8 mouse cellular contexts compared by ENCODE assay signal in genomic region chr16:17914307-17915249, GRCm38 (mm10). TPM values are rescaled to one million over a fixed set of nuclear protein-coding genes. Genes with fewer than 3 reads are reported as not detected.
A peak's percentile ranks its signal among the peaks of the same experiment; 100 is the strongest.
DNase-seq lines count a peak whose midpoint lies in the region; ATAC-seq and TF ChIP-seq lines count a peak whose summit lies in the region.

Gene Gsc2 (minus strand): TSS chr16:17915059.

- no peaks in the 10 kb centered on the region for H3K36me3 ChIP-seq in kidney, embryonic 16.5 days (ENCODE audit: insufficient read depth, low read length)
- H3K36me3 ChIP-seq in heart, postnatal 0 days (replicated peaks; ENCODE audit: control insufficient read depth, insufficient read depth, low read length): no peaks in the 10 kb centered on the region
- H3K36me3 ChIP-seq in liver, postnatal 0 days (replicated peaks; ENCODE audit: insufficient read depth, low read length): no peaks in the 10 kb centered on the region
- H3K36me3 ChIP-seq in stomach, embryonic 16.5 days (ENCODE audit: control insufficient read depth, insufficient read depth, low read length): no peaks in the 10 kb centered on the region

- no peaks in the 10 kb centered on the region for H3K9me3 ChIP-seq in kidney, embryonic 16.5 days (ENCODE audit: low read length)
- no peaks in the 10 kb centered on the region for H3K9me3 ChIP-seq in heart, postnatal 0 days (replicated peaks; ENCODE audit: control insufficient read depth, low read length)
- H3K9me3 ChIP-seq in liver, postnatal 0 days (ENCODE audit: low read length): no peaks in the 10 kb centered on the region
- no peaks in the 10 kb centered on the region for H3K9me3 ChIP-seq in stomach, embryonic 16.5 days (replicated peaks; ENCODE audit: control insufficient read depth, low read length)

- peak within 1 kb of the TSS; percentile 74 for H3K4me2 ChIP-seq in kidney, embryonic 16.5 days (replicated peaks; ENCODE audit: low read depth, low read length)
- H3K4me2 ChIP-seq in heart, postnatal 0 days (ENCODE audit: low read depth, low read length): peak within 1 kb of the TSS; percentile 56
- H3K4me2 ChIP-seq in liver, postnatal 0 days (ENCODE audit: low read depth, low read length): peak within 1 kb of the TSS; percentile 70
- peak within 1 kb of the TSS; percentile 74 for H3K4me2 ChIP-seq in stomach, embryonic 16.5 days (ENCODE audit: low read depth, low read length)

- H3K27ac ChIP-seq in kidney, embryonic 16.5 days (ENCODE audit: low read length): no peak within 1 kb of the TSS
- no peak within 1 kb of the TSS for H3K27ac ChIP-seq in heart, postnatal 0 days (ENCODE audit: low read depth)
- H3K27ac ChIP-seq in liver, postnatal 0 days (ENCODE audit: low read depth): no peak within 1 kb of the TSS
- H3K27ac ChIP-seq in stomach, embryonic 16.5 days (ENCODE audit: low read length): no peak within 1 kb of the TSS

- peak; percentile 11; the same call in 1 of the 2 replicates for ATAC-seq in kidney, embryonic 16.5 days (ENCODE audit: low FRiP score, low TSS enrichment)
- no peak for ATAC-seq in heart, postnatal 0 days (ENCODE audit: insufficient read depth, low read depth)
- no peak for ATAC-seq in liver, postnatal 0 days
- ATAC-seq in stomach, embryonic 16.5 days (ENCODE audit: insufficient read depth, low FRiP score): no peak
- no peak for ATAC-seq in frontal cortex, adult (ENCODE audit: low TSS enrichment)

- TF ChIP-seq CTCF in brain, embryonic 14.5 days (IDR thresholded peaks at IDR 0.05; ENCODE audit: borderline replicate concordance, extremely low read depth, insufficient read depth, insufficient read length): no peak
- TF ChIP-seq CTCF in heart, postnatal 0 days (IDR thresholded peaks at IDR 0.05; ENCODE audit: low read depth): no peak
- no peak for TF ChIP-seq CTCF in liver, postnatal 0 days (IDR thresholded peaks at IDR 0.05; ENCODE audit: low read depth)

- DNase-seq in kidney, postnatal 10 days: no peak
- DNase-seq in brain, embryonic 14.5 days (ENCODE audit: low read depth): peak; percentile 29
- DNase-seq in heart, postnatal 0 days (ENCODE audit: low spot score): no peak
- DNase-seq in liver, postnatal 0 days: no peak
- DNase-seq in frontal cortex, postnatal 25 days (ENCODE audit: low spot score in 2 of 2): no peak

- H3K4me3 ChIP-seq in kidney, embryonic 16.5 days (ENCODE audit: low read length): peak within 1 kb of the TSS; percentile 45
- peak within 1 kb of the TSS; percentile 42 for H3K4me3 ChIP-seq in heart, postnatal 0 days (ENCODE audit: low read depth, low read length)
- peak within 1 kb of the TSS; percentile 44 for H3K4me3 ChIP-seq in liver, postnatal 0 days (ENCODE audit: low read depth, low read length)
- peak within 1 kb of the TSS; percentile 47 for H3K4me3 ChIP-seq in stomach, embryonic 16.5 days (replicated peaks; ENCODE audit: low read length)

- under 1% methylated on average over 99 of the region's 106 CpGs for WGBS in kidney, embryonic 16.5 days
- 2% methylated on average over 74 of the region's 106 CpGs for WGBS in heart, postnatal 0 days
- WGBS in liver, postnatal 0 days (ENCODE audit: insufficient replicate concordance): 2% methylated on average over 91 of the region's 106 CpGs
- under 1% methylated on average over 102 of the region's 106 CpGs for WGBS in stomach, embryonic 16.5 days

- H3K9ac ChIP-seq in kidney, embryonic 16.5 days (replicated peaks; ENCODE audit: low read length): peak within 1 kb of the TSS; percentile 40
- H3K9ac ChIP-seq in heart, postnatal 0 days (replicated peaks; ENCODE audit: low read depth, low read length): no peak within 1 kb of the TSS
- H3K9ac ChIP-seq in liver, postnatal 0 days (replicated peaks): no peak within 1 kb of the TSS
- H3K9ac ChIP-seq in stomach, embryonic 16.5 days (ENCODE audit: low read length): peak within 1 kb of the TSS; percentile 55

- TF ChIP-seq EP300 in heart, postnatal 0 days (IDR thresholded peaks at IDR 0.05; ENCODE audit: low read depth): no peak
- TF ChIP-seq EP300 in liver, postnatal 0 days (IDR thresholded peaks at IDR 0.05; ENCODE audit: low read depth): no peak

- TF ChIP-seq POLR2A in brain, embryonic 14.5 days (IDR thresholded peaks at IDR 0.05; ENCODE audit: borderline replicate concordance, extremely low read depth, insufficient read depth, insufficient read length, poor library complexity, severe bottlenecking): no peak

- H3K4me1 ChIP-seq in kidney, embryonic 16.5 days (ENCODE audit: insufficient read depth, low read length): peaks cover 21% of the 10 kb centered on the region
- H3K4me1 ChIP-seq in heart, postnatal 0 days (ENCODE audit: control insufficient read depth, insufficient read depth): peaks cover 7% of the 10 kb centered on the region
- peaks cover 18% of the 10 kb centered on the region for H3K4me1 ChIP-seq in liver, postnatal 0 days (ENCODE audit: insufficient read depth)
- peaks cover 13% of the 10 kb centered on the region for H3K4me1 ChIP-seq in stomach, embryonic 16.5 days (ENCODE audit: control insufficient read depth, insufficient read depth, low read length)

- H3K27me3 ChIP-seq in kidney, embryonic 16.5 days (ENCODE audit: insufficient read depth, low read length): peaks cover 65% of the 10 kb centered on the region
- H3K27me3 ChIP-seq in heart, postnatal 0 days (ENCODE audit: control insufficient read depth, insufficient read depth, low read length): peaks cover 59% of the 10 kb centered on the region
- peaks cover 48% of the 10 kb centered on the region for H3K27me3 ChIP-seq in liver, postnatal 0 days (ENCODE audit: insufficient read depth, low read length)
- H3K27me3 ChIP-seq in stomach, embryonic 16.5 days (ENCODE audit: control insufficient read depth, insufficient read depth, low read length): peaks cover 65% of the 10 kb centered on the region

RNA-seq across cellular contexts. Expression of gene Gsc2, which starts in this region (rescaled TPM):
- not detected in 2 replicates for polyA plus RNA-seq in kidney, embryonic 16.5 days (2015; fragmentation: Nextera tagmentation; extraction: Ambion mirVana)
- 0.55 and 1.1 TPM in 2 replicates for polyA plus RNA-seq in brain, embryonic 14.5 days (2012; rRNA removed)
- total RNA-seq in heart, postnatal 0 days (2014; rRNA removed; ENCODE audit: low replicate concordance): not detected in 2 replicates
- polyA plus RNA-seq in heart, postnatal 0 days (2015; fragmentation: Nextera tagmentation; extraction: Ambion mirVana): not detected in 2 replicates
- polyA plus RNA-seq in liver, postnatal 0 days (2015; fragmentation: Nextera tagmentation; extraction: Ambion mirVana): not detected in 2 replicates
- not detected in 2 replicates for polyA plus RNA-seq in stomach, embryonic 16.5 days (2015; fragmentation: Nextera tagmentation; extraction: Ambion mirVana)

Comparison
In these comparisons a context has a peak if more than half of its experiments do, and no peak if none do; other contexts are left out.
1. Peak in ATAC-seq, H3K4me3 ChIP-seq, H3K9ac ChIP-seq and H3K4me2 ChIP-seq in kidney, embryonic 16.5 days; RNA of the gene not detected or under 1 TPM.